Mouse (Mus musculus) MEL (cell line): Measurements from ENCODE around the gene Gcg.

Source experiments
- CTCF ChIP-seq, 3 experiments: IDR thresholded peaks in 2 of 3; conservative IDR thresholded peaks in 1 of 3; 2 replicates each; pipeline ENCODE4 v1.5.1; 2011 to 2012; ENCODE audit warnings: low read length in 3 of 3, low read depth in 2 of 3, mild to moderate bottlenecking in 2 of 3, improper control_type of control experiment in 1 of 3, inconsistent platforms in 1 of 3, mixed read lengths in 1 of 3, moderate library complexity in 1 of 3; ENCODE audit not compliant: control insufficient read depth in 1 of 3, insufficient read depth in 1 of 3, poor library complexity in 1 of 3, severe bottlenecking in 1 of 3
- GABPA ChIP-seq: IDR thresholded peaks from 2 replicates; pipeline ENCODE4 v1.6.1; 2012; ENCODE audit warnings: low read depth, mild to moderate bottlenecking, inconsistent platforms, low read length, improper control_type of control experiment, moderate library complexity
- MAX ChIP-seq: IDR thresholded peaks from 2 replicates; pipeline ENCODE4 v1.6.1; 2011; ENCODE audit warnings: low read length, improper control_type of control experiment
- POLR2A ChIP-seq, 2 experiments: IDR thresholded peaks; 2 replicates each; pipeline ENCODE4 v1.6.1; 2011 to 2012; ENCODE audit warnings: low read length in 2 of 2, mild to moderate bottlenecking in 2 of 2, control low read depth in 1 of 2, improper control_type of control experiment in 1 of 2, low read depth in 1 of 2, moderate library complexity in 1 of 2; ENCODE audit not compliant: control insufficient read depth in 1 of 2, insufficient read depth in 1 of 2, poor library complexity in 1 of 2
- POLR2AphosphoS2 ChIP-seq: IDR thresholded peaks from 2 replicates; pipeline ENCODE4 v1.6.1; 2011; ENCODE audit warnings: low read length, improper control_type of control experiment
- SIN3A ChIP-seq: IDR thresholded peaks from 2 replicates; pipeline ENCODE4 v1.6.1; 2012; ENCODE audit warnings: low read length, improper control_type of control experiment, inconsistent platforms

- TF ChIP-seq POLR2A (IDR thresholded peaks at IDR 0.05; ENCODE audit: control insufficient read depth in 1 of 2, insufficient read depth in 1 of 2, low read depth in 1 of 2, low read length in 2 of 2, poor library complexity in 1 of 2) (no peak), CTCF (IDR thresholded peaks at IDR 0.05 in 2 of 3, conservative IDR thresholded peaks at IDR 0.05 in 1 of 3; ENCODE audit: control insufficient read depth in 1 of 3, insufficient read depth in 1 of 3, low read depth in 2 of 3, low read length in 3 of 3, poor library complexity in 1 of 3, severe bottlenecking in 1 of 3) (no peak), SIN3A (no peak; the same call in 1 of the 2 replicates), GABPA (no peak), POLR2AphosphoS2 (no peak), MAX (no peak)
Measured at GRCm38 (mm10) chr2:62440083-62440482, 43.4 kb downstream of the Gcg start.
